ENCODE assay signal across 17 mouse cellular contexts in the genomic region with DNA sequence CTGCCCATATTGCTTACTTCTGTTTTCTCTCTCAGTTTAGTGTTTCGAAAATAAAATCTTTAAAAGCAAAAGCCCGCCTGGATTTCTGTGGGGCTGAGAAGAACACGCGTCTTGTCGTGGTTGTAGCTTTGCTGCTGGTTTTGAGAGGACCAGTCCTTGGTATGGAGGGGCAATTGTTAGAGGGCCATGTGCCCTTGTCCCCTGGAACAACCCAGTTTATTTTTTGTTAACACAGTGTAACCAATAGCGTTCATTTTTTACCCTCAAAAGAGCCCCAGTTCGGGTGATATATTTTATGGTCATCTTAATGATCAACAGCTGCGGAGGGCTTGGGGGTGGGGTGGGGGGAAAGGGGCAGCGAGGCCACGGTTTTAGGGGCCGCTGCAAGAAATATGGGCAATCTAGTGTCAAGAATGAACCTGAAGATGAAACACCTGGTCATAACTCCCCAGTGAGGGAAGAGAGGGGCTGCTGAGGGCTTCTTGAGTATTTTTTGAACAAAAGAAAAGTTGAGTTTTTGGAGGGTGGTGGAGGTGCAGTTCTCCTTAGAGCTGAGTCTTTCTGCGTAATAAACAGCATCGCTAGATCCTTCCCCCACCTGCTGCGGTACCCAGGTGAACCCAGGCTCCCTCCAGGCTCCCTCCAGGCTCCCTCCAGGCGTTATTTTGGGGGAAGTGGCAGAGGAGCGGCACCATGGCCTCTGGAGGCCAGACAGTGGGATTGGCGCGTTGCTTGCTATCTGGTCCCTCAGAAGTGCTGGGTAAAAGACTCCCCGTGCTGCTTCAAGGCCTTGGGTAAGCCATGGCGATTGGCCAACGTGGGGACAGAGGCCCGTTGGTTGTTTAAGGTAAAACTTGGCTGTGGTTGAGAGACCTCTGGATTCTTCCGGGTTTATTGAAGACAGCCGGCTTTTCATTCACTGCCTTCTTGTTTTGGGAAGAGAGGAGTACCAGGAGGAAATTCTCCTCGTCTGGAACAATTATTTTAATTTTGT. TPM values are rescaled to one million over a fixed set of nuclear protein-coding genes. Genes with fewer than 3 reads are reported as not detected.
A peak's percentile ranks its signal among the peaks of the same experiment; 100 is the strongest.
DNase-seq lines count a peak whose midpoint lies in the region; ATAC-seq and TF ChIP-seq lines count a peak whose summit lies in the region.
"Had no signal": no experiment of that assay in that cellular context is flagged by ENCODE, and none has a peak within 500 bp of the region (broad histone marks: within the 10 kb centered on the region; RNA-seq: fewer than 3 reads in every experiment).

No protein-coding gene starts in this region.

- peak overlapping the region; percentile 48; the same call in 1 of the 2 replicates for H3K9ac ChIP-seq in kidney, embryonic 16.5 days (replicated peaks; ENCODE audit: low read length)
- no peak overlapping the region for H3K9ac ChIP-seq in stomach, embryonic 14.5 days (replicated peaks; ENCODE audit: low read depth, low read length)
- no peak overlapping the region for H3K9ac ChIP-seq in stomach, postnatal 0 days (ENCODE audit: low read length)
- H3K9ac ChIP-seq: hindbrain, embryonic 12.5 days; neural tube, embryonic 15.5 days had no signal

- no peaks in the 10 kb centered on the region for H3K27me3 ChIP-seq in kidney, embryonic 16.5 days (ENCODE audit: insufficient read depth, low read length)
- no peaks in the 10 kb centered on the region for H3K27me3 ChIP-seq in stomach, embryonic 14.5 days (ENCODE audit: control insufficient read depth, insufficient read depth, low read length)
- no peaks in the 10 kb centered on the region for H3K27me3 ChIP-seq in stomach, postnatal 0 days (ENCODE audit: control insufficient read depth, insufficient read depth, low read length)
- H3K27me3 ChIP-seq: hindbrain, embryonic 12.5 days; neural tube, embryonic 15.5 days had no signal

- peaks cover 26% of the 10 kb centered on the region for H3K4me1 ChIP-seq in kidney, embryonic 16.5 days (ENCODE audit: insufficient read depth, low read length)
- peaks cover 10% of the 10 kb centered on the region for H3K4me1 ChIP-seq in stomach, embryonic 14.5 days (ENCODE audit: control insufficient read depth, insufficient read depth, low read length)
- H3K4me1 ChIP-seq in stomach, postnatal 0 days (replicated peaks; ENCODE audit: control insufficient read depth, insufficient read depth): 0 out of 2 replicates have a peak, but pooled peaks cover 2% of the 10 kb centered on the region

- peak; percentile 11; the same call in 1 of the 2 replicates for ATAC-seq in kidney, embryonic 16.5 days (ENCODE audit: low FRiP score, low TSS enrichment)
- ATAC-seq in stomach, embryonic 14.5 days (ENCODE audit: insufficient number of reproducible peaks, insufficient read depth, low FRiP score, low read depth): no peak
- ATAC-seq in stomach, postnatal 0 days (ENCODE audit: low FRiP score, low TSS enrichment): no peak
- no peak for ATAC-seq in monocyte, adult 5-6 weeks (replicated peaks; ENCODE audit: insufficient number of reproducible peaks, low FRiP score, low TSS enrichment, poor library complexity, severe bottlenecking)

- H3K4me2 ChIP-seq in kidney, embryonic 16.5 days (replicated peaks; ENCODE audit: low read depth, low read length): peak overlapping the region; percentile 18; the same call in 1 of the 2 replicates
- no peak overlapping the region for H3K4me2 ChIP-seq in stomach, embryonic 14.5 days (replicated peaks; ENCODE audit: low read depth, low read length)
- no peak overlapping the region for H3K4me2 ChIP-seq in stomach, postnatal 0 days (replicated peaks; ENCODE audit: low read depth)
- H3K4me2 ChIP-seq: hindbrain, embryonic 12.5 days; neural tube, embryonic 15.5 days had no signal

- 42% methylated on average over 25 of the region's 25 CpGs for WGBS in kidney, embryonic 16.5 days
- WGBS in stomach, embryonic 14.5 days: 41% methylated on average over 25 of the region's 25 CpGs
- WGBS in stomach, postnatal 0 days: 53% methylated on average over 25 of the region's 25 CpGs

- H3K4me3 ChIP-seq in kidney, embryonic 16.5 days (ENCODE audit: low read length): no peak overlapping the region
- H3K4me3 ChIP-seq in stomach, embryonic 14.5 days (ENCODE audit: low read depth, low read length): no peak overlapping the region
- H3K4me3 ChIP-seq in stomach, postnatal 0 days (ENCODE audit: low read depth, low read length): no peak overlapping the region
- H3K4me3 ChIP-seq: erythroblast, embryonic 14.5 days; hindbrain, embryonic 12.5 days; neural tube, embryonic 15.5 days had no signal

- no peak for TF ChIP-seq CTCF in stomach, postnatal 0 days (IDR thresholded peaks at IDR 0.05; ENCODE audit: low read depth)

- H3K36me3 ChIP-seq in kidney, embryonic 16.5 days (ENCODE audit: insufficient read depth, low read length): no peaks in the 10 kb centered on the region
- no peaks in the 10 kb centered on the region for H3K36me3 ChIP-seq in stomach, embryonic 14.5 days (ENCODE audit: control insufficient read depth, insufficient read depth, low read length)
- H3K36me3 ChIP-seq in stomach, postnatal 0 days (ENCODE audit: control insufficient read depth, insufficient read depth, low read length): no peaks in the 10 kb centered on the region
- H3K36me3 ChIP-seq: hindbrain, embryonic 12.5 days; neural tube, embryonic 15.5 days had no signal

- TF ChIP-seq EP300 in stomach, postnatal 0 days (optimal IDR thresholded peaks at IDR 0.05): no peak

- DNase-seq in adrenal gland, adult 2 months: peak; percentile 30
- no peak for DNase-seq in adrenal gland, postnatal 4 days (ENCODE audit: low spot score in 2 of 2)
- DNase-seq in kidney, adult 8-10 months: no peak
- DNase-seq in stomach, postnatal 0 days (ENCODE audit: low spot score): no peak
- DNase-seq in thymus, postnatal 36 days: no peak
- DNase-seq: cerebellum, postnatal 25 days; heart, adult 18-20 months; kidney, adult 2 months; lung, adult 2 months; midbrain, embryonic 14.5 days; right cerebral cortex, postnatal 4 days had no signal

- no peaks in the 10 kb centered on the region for H3K9me3 ChIP-seq in kidney, embryonic 16.5 days (ENCODE audit: low read length)
- H3K9me3 ChIP-seq in stomach, embryonic 14.5 days (ENCODE audit: control insufficient read depth, low read depth, low read length): no peaks in the 10 kb centered on the region
- no peaks in the 10 kb centered on the region for H3K9me3 ChIP-seq in stomach, postnatal 0 days (ENCODE audit: control insufficient read depth, low read length)
- H3K9me3 ChIP-seq: hindbrain, embryonic 12.5 days; neural tube, embryonic 15.5 days had no signal

- H3K27ac ChIP-seq in kidney, embryonic 16.5 days (ENCODE audit: low read length): peak overlapping the region; percentile 90
- peak overlapping the region; percentile 78; the same call in 1 of the 2 replicates for H3K27ac ChIP-seq in stomach, embryonic 14.5 days (ENCODE audit: low read length)
- H3K27ac ChIP-seq in stomach, postnatal 0 days (replicated peaks): no peak overlapping the region
- H3K27ac ChIP-seq: hindbrain, embryonic 12.5 days; neural tube, embryonic 15.5 days had no signal

RNA-seq across cellular contexts. Expression of a gene that starts 12.7 kb away (rescaled TPM):
- 10 to 100 TPM; 32.3 to 58.6 TPM for total RNA-seq in adrenal gland, adult 2 months (2021)
- polyA plus RNA-seq in adrenal gland, adult 2 months (2012; rRNA removed): 209 and 411 TPM in 2 replicates
- 100 to 1,000 TPM; 359 to 373 TPM for total RNA-seq in adrenal gland, postnatal 4 days (2021)
- polyA plus RNA-seq in kidney, embryonic 16.5 days (2015; fragmentation: Nextera tagmentation; extraction: Ambion mirVana): 2,098 and 2,228 TPM in 2 replicates
- polyA plus RNA-seq in stomach, embryonic 14.5 days (2014; fragmentation: Nextera tagmentation; extraction: Ambion mirVana): 1,146 and 1,247 TPM in 2 replicates
- 156 and 168 TPM in 2 replicates for polyA plus RNA-seq in stomach, postnatal 0 days (2015; fragmentation: Nextera tagmentation; extraction: Ambion mirVana)
- 0.86 to 2.5 TPM in 2 of 3 replicates, not detected in the other for total RNA-seq in monocyte, adult 5-6 weeks (2017)

RNA-seq across cellular contexts. Expression of a gene that starts 17.1 kb away (rescaled TPM):
- total RNA-seq in adrenal gland, adult 2 months (2021): 1 to 10 TPM; 5.9 to 9.3 TPM
- 3.4 and 4.5 TPM in 2 replicates for polyA plus RNA-seq in adrenal gland, adult 2 months (2012; rRNA removed)
- total RNA-seq in adrenal gland, postnatal 4 days (2021): 10 to 100 TPM in 1 of 2 experiments, 1 to 10 TPM in 1; 9.3 to 10.2 TPM
- polyA plus RNA-seq in kidney, embryonic 16.5 days (2015; fragmentation: Nextera tagmentation; extraction: Ambion mirVana): 20.6 and 21.6 TPM in 2 replicates
- polyA plus RNA-seq in stomach, embryonic 14.5 days (2014; fragmentation: Nextera tagmentation; extraction: Ambion mirVana): 10.8 and 12.9 TPM in 2 replicates
- 4.0 and 4.7 TPM in 2 replicates for polyA plus RNA-seq in stomach, postnatal 0 days (2015; fragmentation: Nextera tagmentation; extraction: Ambion mirVana)
- total RNA-seq in monocyte, adult 5-6 weeks (2017): 1.0 to 10.0 TPM in 2 of 3 replicates, not detected in the other
